Mouse (Mus musculus) T-helper 2 cell (primary cell): ENCODE data around the gene Olfr1487.
"Not testable (repeated sequence)": the region's sequence is repeated elsewhere in the genome, so short reads cannot be mapped to it uniquely, and the experiment has no call there.

Source experiments
- in situ Hi-C: fragments of 300-600 bp; cut with MboI, MseI; formaldehyde crosslinking; loops from one replicate; pipeline ENCODE4 v1.15.1; 2025; ENCODE audit warnings: high pct_unique_total_duplicates

Olfr1487 gene

GRCm38 (mm10) chr19:13617075-13617474 is at the start of gene Olfr1487:
TSS of gene Olfr1487 (plus strand) at chr19:13617375.
- in situ Hi-C loops, result not testable (repeated sequence)

DNA sequence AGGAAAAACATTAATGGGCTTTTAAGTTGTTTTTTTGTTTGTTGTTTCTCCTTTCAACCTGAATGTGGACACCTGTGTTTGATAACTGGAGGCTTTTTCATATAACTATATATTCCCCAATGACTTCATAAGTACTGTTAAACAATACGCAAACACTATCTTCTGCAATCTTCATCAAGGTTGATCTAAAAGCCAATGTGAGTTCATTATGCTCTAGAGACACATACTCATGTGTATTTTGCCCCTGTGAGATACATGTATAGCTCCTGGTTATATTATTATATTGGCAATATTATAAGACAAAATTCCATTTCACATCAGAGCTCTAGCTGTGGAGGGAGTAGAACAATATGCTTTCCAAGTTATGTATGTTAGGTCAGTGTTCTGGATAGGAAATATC is 34.0 kb upstream of the Olfr1487 start, which contains the start of gene Olfr1484:
Olfr1484 (plus strand) TSS at position 301 of the 400 bp plus-strand sequence.
- in situ Hi-C loops, result no loop called here

GRCm38 (mm10) chr19:13631321-13631720 is 14.1 kb downstream of the Olfr1487 start, which contains the start of gene Olfr1489:
TSS of gene Olfr1489 (plus strand) at chr19:13631621.
- in situ Hi-C loops, result no loop called here

DNA sequence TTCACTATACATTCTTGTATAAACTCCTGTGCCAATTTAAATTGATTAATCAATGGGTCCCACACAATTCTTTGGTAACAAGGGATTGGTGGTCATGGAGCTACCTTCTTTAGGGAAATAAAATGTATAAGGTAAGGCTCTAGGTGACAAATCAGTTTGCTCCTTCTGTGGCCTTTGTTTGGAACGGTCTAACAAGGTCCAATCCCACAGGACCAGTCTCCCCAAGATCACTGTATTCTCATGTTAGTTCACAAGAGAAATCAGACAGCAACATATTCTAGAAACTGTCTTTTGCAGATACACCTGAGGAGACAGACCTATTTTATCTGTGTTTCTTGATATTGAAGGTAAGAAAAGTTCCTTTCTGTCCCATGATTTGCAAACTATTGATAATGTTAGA is 33.6 kb downstream of the Olfr1487 start, which contains the start of gene Olfr1490:
Olfr1490 (plus strand) TSS at position 301 of the 400 bp plus-strand sequence.
- in situ Hi-C loops, result no loop called here
